Mouse (Mus musculus) spleen, embryonic (tissue): ENCODE data around the gene Cpsf4.
"Not testable (repeated sequence)": the region's sequence is repeated elsewhere in the genome, so short reads cannot be mapped to it uniquely, and the experiment has no call there.

Source experiments
- CTCF ChIA-PET: fragments of 350-600 bp; sonication (Branson Sonifier 250); formaldehyde crosslinking; loops from one replicate; lab custom pipeline; 2022; lab: Charles Lee

The Cpsf4 gene

GRCm38 (mm10) chr5:145166536-145167305 lies at the start of gene Cpsf4, which contains the start of gene Ptcd1:
TSS of gene Cpsf4 (plus strand) at chr5:145167213.
TSS of gene Ptcd1 (minus strand) at chr5:145167108.
- CTCF ChIA-PET: interaction anchor here (0.7 kb wide), 1 partner anchor 54 kb away, joined by 3 read pairs; no protein-coding TSS in a partner anchor

- CTCF ChIA-PET: interaction anchor here (0.7 kb wide), 2 partner anchors 19 to 1918 kb away, joined by 3 to 4 read pairs; no protein-coding TSS in a partner anchor
Measured at GRCm38 (mm10) chr5:145118005-145118404, 49.0 kb upstream of the Cpsf4 start.

- CTCF ChIA-PET: no interaction called here
Measured at GRCm38 (mm10) chr5:145118461-145118860, 48.6 kb upstream of the Cpsf4 start.

- CTCF ChIA-PET: interaction anchor here (0.6 kb wide), 1 partner anchor 27 kb away, joined by 6 read pairs; no protein-coding TSS in a partner anchor
Measured at GRCm38 (mm10) chr5:145119385-145119784, 47.6 kb upstream of the Cpsf4 start.

- CTCF ChIA-PET: no interaction called here
Measured at GRCm38 (mm10) chr5:145120921-145121320, 46.1 kb upstream of the Cpsf4 start.

GRCm38 (mm10) chr5:145123396-145123795 lies 43.6 kb upstream of the Cpsf4 start:
- CTCF ChIA-PET: no interaction called here

- CTCF ChIA-PET: no interaction called here
Measured at GRCm38 (mm10) chr5:145126580-145126979, 40.4 kb upstream of the Cpsf4 start.

- CTCF ChIA-PET: interaction anchor here (0.8 kb wide), 1 partner anchor 10 kb away, joined by 3 read pairs; no protein-coding TSS in a partner anchor
Measured at GRCm38 (mm10) chr5:145129124-145129523, 37.9 kb upstream of the Cpsf4 start.

GRCm38 (mm10) chr5:145129773-145130172 lies 37.2 kb upstream of the Cpsf4 start:
- CTCF ChIA-PET: interaction anchor here (0.8 kb wide), 1 partner anchor 9 kb away, joined by 3 read pairs; no protein-coding TSS in a partner anchor

GRCm38 (mm10) chr5:145130191-145130590 lies 36.8 kb upstream of the Cpsf4 start:
- CTCF ChIA-PET: no interaction called here

GRCm38 (mm10) chr5:145130995-145131394 lies 36.0 kb upstream of the Cpsf4 start:
- CTCF ChIA-PET: no interaction called here

GRCm38 (mm10) chr5:145133275-145133674 lies 33.7 kb upstream of the Cpsf4 start:
- CTCF ChIA-PET: not testable (repeated sequence)

GRCm38 (mm10) chr5:145138836-145139235 lies 28.2 kb upstream of the Cpsf4 start:
- CTCF ChIA-PET: interaction anchor here (1.1 to 1.3 kb wide), 2 partner anchors 9 to 174 kb away, joined by 3 read pairs; no protein-coding TSS in a partner anchor

GRCm38 (mm10) chr5:145139571-145140519 lies 27.2 kb upstream of the Cpsf4 start, which contains the start of the genes Pdap1 and Bud31:
TSS of gene Pdap1 (minus strand) at chr5:145140238.
TSS of gene Bud31 (plus strand) at chr5:145140362.
- CTCF ChIA-PET: interaction anchor here (1.1 to 1.3 kb wide), 2 partner anchors 10 to 175 kb away, joined by 3 read pairs; no protein-coding TSS in a partner anchor

- CTCF ChIA-PET: no interaction called here
Measured at GRCm38 (mm10) chr5:145140611-145141010, 26.4 kb upstream of the Cpsf4 start.

- CTCF ChIA-PET: no interaction called here
Measured at GRCm38 (mm10) chr5:145147748-145148147, 19.3 kb upstream of the Cpsf4 start.

GRCm38 (mm10) chr5:145149294-145149693 lies 17.7 kb upstream of the Cpsf4 start:
- CTCF ChIA-PET: no interaction called here

GRCm38 (mm10) chr5:145152690-145153089 lies 14.3 kb upstream of the Cpsf4 start:
- CTCF ChIA-PET: no interaction called here

GRCm38 (mm10) chr5:145161361-145161760 lies 5.7 kb upstream of the Cpsf4 start:
- CTCF ChIA-PET: no interaction called here

GRCm38 (mm10) chr5:145164710-145165109 lies 2.3 kb upstream of the Cpsf4 start:
- CTCF ChIA-PET: interaction anchor here (0.7 kb wide), 1 partner anchor 1618 kb away, joined by 3 read pairs; no protein-coding TSS in a partner anchor

- CTCF ChIA-PET: interaction anchor here (0.7 kb wide), 1 partner anchor 1618 kb away, joined by 3 read pairs; no protein-coding TSS in a partner anchor
Measured at GRCm38 (mm10) chr5:145165184-145165583, 1.8 kb upstream of the Cpsf4 start.
